Mouse (Mus musculus) macrophage (primary cell): ENCODE measurements around the gene Ptpn12. TPM values are rescaled to one million over a fixed set of nuclear protein-coding genes. Genes with fewer than 3 reads are reported as not detected.
A peak's percentile ranks its signal among the peaks of the same experiment; 100 is the strongest.

Experiments
- H3K27ac ChIP-seq: fragments of 350-480 bp; formaldehyde crosslinking; 2 replicates; pipeline ENCODE4 v1.9.0; 2021
- H3K36me3 ChIP-seq: fragments of 350-480 bp; formaldehyde crosslinking; 2 replicates; pipeline ENCODE4 v1.9.0; 2021; ENCODE audit errors: inconsistent target
- H3K4me3 ChIP-seq: fragments of 350-480 bp; formaldehyde crosslinking; 2 replicates; pipeline ENCODE4 v1.9.0; 2021; ENCODE audit errors: inconsistent target
- H3K79me2 ChIP-seq: fragments of 350-480 bp; formaldehyde crosslinking; 2 replicates; pipeline ENCODE4 v1.9.0; 2021; ENCODE audit errors: inconsistent target
- WGBS: methylation state at CpG from one replicate; pipeline ENCODE4 v1.1.7; 2026; ENCODE audit warnings: inconsistent platforms; ENCODE audit not compliant: missing documents; 5-methylcytosine and 5-hydroxymethylcytosine counted together
- polyA plus RNA-seq: library from polyadenylated mRNA; stranded (reverse); fragments of 250-400 nt; gene quantifications from 3 replicates; pipeline ENCODE4 v1.2.4, GENCODE M21; 2018; ENCODE audit warnings: inconsistent platforms

The Ptpn12 gene
- polyA plus RNA-seq, 1 experiment from 2014 or later, result 77.5 TPM

DNA sequence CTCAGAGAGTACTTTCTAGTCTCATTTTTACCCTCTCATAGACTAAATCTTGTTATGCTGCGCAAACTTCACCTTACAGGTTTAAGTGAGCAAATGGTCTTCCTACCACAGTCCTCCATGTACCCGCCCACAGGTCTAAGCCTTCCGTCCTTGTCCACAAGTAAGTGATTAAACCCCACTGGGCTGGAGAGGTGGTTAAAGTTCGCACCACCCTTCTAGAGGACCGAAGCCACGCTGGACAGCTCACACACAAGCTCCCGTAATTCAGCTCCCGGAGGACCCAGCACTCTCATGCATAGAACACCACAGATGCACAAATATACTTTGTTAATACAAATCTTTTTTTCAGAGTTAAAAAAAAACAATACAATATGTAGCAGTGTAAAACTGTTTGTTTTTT is 69.4 kb downstream of the Ptpn12 start:
- Histone ChIP-seq H3K27ac (no peak overlapping the region), H3K4me3 (no peak overlapping the region), H3K79me2 (no peaks in the 10 kb centered on the region), H3K36me3 (peaks cover 33% of the 10 kb centered on the region; the same call in 1 of the 2 replicates)
- 98% methylated on average over 8 of the region's 8 CpGs for WGBS

DNA sequence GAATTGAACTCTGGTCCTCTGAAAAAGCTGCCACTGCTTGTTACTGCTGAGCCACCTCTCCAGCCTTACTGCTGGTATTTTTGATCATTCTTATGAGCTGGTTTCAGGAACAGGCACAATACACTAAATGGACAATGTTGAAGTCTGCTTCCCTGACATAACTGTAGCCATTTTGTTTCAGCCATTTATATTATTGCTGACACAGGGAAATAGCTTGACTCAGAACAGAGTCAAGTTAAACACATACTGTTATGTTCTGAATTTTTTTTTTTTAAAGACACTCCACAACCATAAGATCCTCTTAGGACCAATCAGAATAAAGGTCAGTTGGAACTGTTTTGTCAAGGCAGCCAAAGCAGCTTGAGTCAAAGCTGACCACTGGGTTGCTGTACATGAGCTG is 72.2 kb downstream of the Ptpn12 start:
- no peaks in the 10 kb centered on the region for H3K79me2 ChIP-seq
- no peak overlapping the region for H3K4me3 ChIP-seq
- no peak overlapping the region for H3K27ac ChIP-seq
- H3K36me3 ChIP-seq, result peaks cover 8% of the 10 kb centered on the region; the same call in 1 of the 2 replicates

DNA sequence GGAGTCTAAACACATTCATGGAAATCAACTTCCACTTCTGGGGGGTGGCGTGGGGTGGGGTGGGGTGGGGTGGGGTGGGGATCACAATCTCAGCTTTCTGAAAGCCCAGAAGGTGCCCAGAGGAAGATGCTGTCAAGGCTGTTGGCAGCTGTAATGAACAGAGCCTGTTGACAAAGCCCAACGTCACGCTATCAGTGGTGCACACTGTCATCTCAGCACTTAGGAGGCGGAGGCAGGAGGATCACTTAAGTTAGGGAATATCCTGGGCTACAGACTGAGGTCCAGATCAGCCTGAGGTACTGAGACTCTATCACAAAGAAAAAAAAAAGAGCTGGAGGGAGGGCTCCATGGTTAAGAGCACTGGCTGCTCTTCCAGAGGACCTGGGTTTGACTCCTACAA is 81.0 kb downstream of the Ptpn12 start:
- WGBS, result 93% methylated on average over 4 of the region's 4 CpGs
- H3K4me3 ChIP-seq, result no peak overlapping the region
- H3K79me2 ChIP-seq, result no peaks in the 10 kb centered on the region
- no peaks in the 10 kb centered on the region for H3K36me3 ChIP-seq
- no peak overlapping the region for H3K27ac ChIP-seq

DNA sequence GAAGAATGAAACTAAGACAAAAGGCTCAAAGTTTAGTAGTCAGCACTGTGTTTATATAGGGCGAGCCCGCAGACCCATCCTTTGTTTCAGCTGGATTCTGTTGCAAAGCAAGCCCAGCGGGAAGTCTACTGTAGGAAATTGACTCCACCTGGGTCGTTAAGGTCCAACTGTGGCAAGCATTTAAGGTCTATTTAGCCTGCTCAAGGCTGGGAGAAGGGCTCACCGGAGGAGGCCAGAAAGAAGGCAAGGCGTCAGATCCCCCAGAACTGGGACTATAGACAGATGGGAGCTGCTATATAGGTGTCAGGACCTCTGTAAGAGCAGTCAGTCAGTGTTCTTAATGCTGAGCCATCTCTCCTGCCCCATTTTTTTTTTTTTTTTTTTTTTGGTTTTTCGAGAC is 81.7 kb downstream of the Ptpn12 start:
- no peaks in the 10 kb centered on the region for H3K79me2 ChIP-seq
- no peak overlapping the region for H3K4me3 ChIP-seq
- no peaks in the 10 kb centered on the region for H3K36me3 ChIP-seq
- H3K27ac ChIP-seq, result no peak overlapping the region
- WGBS, result 80% methylated on average over 7 of the region's 7 CpGs

DNA sequence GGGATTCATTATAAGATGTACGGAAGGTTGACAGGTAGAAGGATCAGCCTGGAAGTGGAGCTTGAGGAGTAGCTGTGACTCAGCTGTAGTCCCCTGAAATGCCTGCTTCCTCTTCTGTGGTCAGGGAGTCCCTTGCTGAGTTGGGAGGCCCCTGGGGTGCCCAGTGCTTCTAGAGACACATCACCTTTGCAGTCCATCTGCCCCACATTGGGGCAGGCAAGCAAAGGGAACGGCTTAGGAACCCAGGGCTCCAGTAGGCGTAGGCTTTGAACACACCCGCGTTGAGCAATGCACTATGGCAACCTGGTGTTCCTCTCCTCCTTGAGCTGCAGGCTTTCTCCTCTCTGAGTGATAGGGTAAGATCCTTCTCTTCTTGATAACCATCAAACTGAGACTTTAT is 82.6 kb downstream of the Ptpn12 start:
- WGBS, result 16% methylated on average over 5 of the region's 5 CpGs
- H3K4me3 ChIP-seq, result no peak overlapping the region

DNA sequence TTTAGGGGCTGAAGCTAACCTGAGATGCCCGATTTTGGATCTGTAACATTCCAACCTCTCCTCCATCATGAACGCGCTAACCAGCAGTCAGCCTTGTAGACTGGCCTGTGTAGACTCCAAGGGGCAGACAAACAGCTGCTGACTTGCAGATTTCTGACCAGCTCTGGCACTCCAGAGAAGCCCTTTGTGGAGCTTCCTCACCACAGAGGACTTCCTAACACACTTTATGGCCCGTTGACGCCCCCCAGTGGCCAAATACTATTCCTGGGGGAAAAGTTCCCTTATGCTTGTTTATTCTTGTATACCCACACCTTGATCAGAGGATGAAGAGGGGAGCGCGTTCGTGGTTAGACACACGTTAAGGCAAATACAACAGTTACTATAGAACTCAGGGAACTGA is 86.7 kb downstream of the Ptpn12 start:
- no peak overlapping the region for H3K4me3 ChIP-seq

More for the DNA sequence above, 82.6 kb downstream of the Ptpn12 start:
- H3K27ac ChIP-seq, result no peak overlapping the region
- no peaks in the 10 kb centered on the region for H3K36me3 ChIP-seq
- H3K79me2 ChIP-seq, result no peaks in the 10 kb centered on the region

DNA sequence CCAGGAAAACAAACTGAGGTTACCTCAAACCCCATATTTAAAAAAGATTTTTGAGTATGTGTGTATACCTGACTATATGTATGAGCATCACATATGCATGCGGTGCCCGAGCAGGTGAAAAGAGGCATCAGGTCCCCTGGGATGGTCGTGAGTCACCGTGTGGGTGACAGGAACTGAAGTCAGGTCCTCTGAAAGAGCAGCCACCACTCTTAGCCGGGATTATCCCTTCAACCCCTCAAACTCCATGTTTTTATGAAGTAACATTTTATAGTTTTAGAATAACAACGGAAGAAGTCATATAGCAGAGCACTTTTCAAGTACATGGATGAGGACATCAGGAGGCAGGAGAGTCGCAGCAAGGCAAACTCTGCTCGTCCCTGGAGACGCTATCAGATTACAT is 87.2 kb downstream of the Ptpn12 start:
- Histone ChIP-seq H3K36me3 (no peaks in the 10 kb centered on the region), H3K4me3 (no peak overlapping the region), H3K79me2 (no peaks in the 10 kb centered on the region), H3K27ac (no peak overlapping the region)
- 82% methylated on average over 9 of the region's 9 CpGs for WGBS

More for the DNA sequence above, 86.7 kb downstream of the Ptpn12 start:
- Histone ChIP-seq H3K36me3 (no peaks in the 10 kb centered on the region), H3K79me2 (no peaks in the 10 kb centered on the region), H3K27ac (no peak overlapping the region)
- 49% methylated on average over 9 of the region's 9 CpGs for WGBS

DNA sequence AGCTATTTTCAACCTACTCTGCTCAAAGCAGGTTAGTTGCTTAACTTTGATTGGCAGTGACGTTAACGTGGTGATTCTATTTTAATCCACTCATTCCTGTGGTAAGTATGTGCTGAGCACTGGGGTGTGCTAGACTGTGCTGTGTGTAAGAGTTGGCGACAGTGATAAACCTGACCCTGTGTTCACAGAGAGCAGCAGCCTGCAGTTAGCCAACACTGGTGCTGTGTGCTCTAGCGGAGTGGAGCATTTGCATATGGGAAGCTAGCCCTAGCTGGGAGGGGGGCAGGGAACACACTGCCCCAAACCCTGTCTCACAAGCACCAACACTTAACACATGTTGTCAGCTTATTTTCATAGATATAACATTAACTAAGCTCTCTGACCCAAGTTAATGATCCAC is 87.8 kb downstream of the Ptpn12 start:
- WGBS, result 2% methylated on average over 4 of the region's 4 CpGs
- Histone ChIP-seq H3K79me2 (no peaks in the 10 kb centered on the region), H3K4me3 (no peak overlapping the region), H3K36me3 (no peaks in the 10 kb centered on the region), H3K27ac (peak overlapping the region; percentile 17; the same call in 1 of the 2 replicates)

DNA sequence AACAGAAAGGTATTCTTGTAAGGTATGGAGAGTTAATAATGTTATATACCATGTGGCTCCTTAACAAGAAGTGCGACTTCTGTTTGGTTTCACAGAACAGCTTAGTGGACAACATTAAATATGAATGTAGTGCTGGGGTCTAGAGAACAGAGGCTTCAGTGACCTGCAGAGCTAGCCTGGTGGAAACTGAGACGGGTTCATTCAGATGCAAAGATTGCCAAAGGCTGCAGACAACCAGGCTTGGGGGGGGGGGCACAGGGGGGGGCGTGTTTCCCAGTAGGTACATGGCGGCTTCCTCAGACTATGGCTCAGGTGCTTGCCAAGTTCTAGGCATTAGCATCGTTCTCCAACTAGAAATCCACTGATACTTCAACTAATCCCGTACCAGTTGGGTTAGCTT is 91.3 kb downstream of the Ptpn12 start:
- 85% methylated on average over 4 of the region's 6 CpGs for WGBS
- H3K36me3 ChIP-seq, result no peaks in the 10 kb centered on the region
- H3K27ac ChIP-seq, result no peak overlapping the region
- H3K79me2 ChIP-seq, result no peaks in the 10 kb centered on the region
- H3K4me3 ChIP-seq, result no peak overlapping the region

DNA sequence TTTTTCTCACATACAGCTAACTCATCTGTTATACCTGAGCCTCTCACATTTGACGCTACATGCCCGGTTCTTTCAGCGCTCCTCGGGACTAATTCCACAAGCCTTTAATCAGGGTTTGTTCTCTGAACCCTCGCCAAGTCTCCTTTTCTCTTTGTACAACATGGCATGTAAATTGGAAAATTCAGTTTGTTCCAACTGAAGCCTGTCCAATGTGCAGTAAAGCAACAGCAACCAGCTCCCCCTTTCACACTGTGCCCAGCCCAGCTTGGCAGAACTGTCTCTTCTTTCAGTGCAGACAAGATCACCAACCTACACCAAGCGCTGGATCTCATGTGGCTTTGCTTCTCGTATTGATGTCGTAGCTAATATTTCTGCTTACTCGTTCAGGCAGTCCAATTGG is 92.4 kb downstream of the Ptpn12 start:
- 94% methylated on average over 9 of the region's 9 CpGs for WGBS
- H3K36me3 ChIP-seq, result no peaks in the 10 kb centered on the region
- H3K4me3 ChIP-seq, result no peak overlapping the region
- H3K27ac ChIP-seq, result no peak overlapping the region
- peaks cover 4% of the 10 kb centered on the region; the same call in 1 of the 2 replicates for H3K79me2 ChIP-seq

DNA sequence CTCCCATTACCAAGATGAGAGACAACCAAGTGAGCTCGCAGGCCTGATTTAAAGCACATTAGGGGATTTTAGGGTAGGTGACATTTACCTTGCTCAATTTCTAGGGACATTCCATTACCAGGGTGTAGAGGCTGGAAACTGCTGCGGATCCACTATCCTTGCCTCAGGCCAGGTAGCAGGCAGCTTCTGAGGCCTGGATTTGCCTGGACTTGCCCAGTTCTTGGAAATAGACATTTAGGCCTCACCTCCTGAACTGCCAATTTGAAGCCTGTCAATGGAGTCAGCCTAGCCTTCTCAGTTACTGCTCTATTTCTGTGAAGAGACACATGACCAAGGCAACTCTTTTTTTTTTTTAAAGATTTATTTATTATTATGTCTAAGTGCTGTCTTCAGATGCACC is 94.8 kb downstream of the Ptpn12 start:
- peaks cover 28% of the 10 kb centered on the region for H3K79me2 ChIP-seq
- H3K4me3 ChIP-seq, result no peak overlapping the region
- H3K27ac ChIP-seq, result no peak overlapping the region
- 100% methylated on average over 2 of the region's 2 CpGs for WGBS
- H3K36me3 ChIP-seq, result no peaks in the 10 kb centered on the region

DNA sequence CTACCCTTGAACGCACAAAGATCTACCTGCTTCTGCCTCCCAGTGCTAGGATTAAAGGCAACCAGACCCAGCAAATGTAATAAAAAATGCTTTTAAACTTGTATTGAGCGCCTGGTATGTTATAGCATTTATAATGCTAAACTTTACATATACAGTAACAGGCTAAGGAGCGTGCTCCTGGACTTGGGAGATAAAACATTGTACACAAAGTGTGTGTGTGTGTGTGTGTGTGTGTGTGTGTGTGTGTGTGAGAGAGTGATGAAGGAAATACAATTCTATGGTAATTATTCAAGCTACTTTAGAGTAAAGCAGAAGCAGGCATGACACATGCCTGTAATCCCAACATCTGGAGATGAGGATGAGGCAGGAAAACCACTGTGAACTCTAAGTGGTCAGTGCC is 99.4 kb downstream of the Ptpn12 start, which contains the start of gene Rsbn1l:
TSS of gene Rsbn1l (minus strand) at position 101 of the 400 bp plus-strand sequence.
- WGBS, result 98% methylated on average over 3 of the region's 3 CpGs
- Histone ChIP-seq H3K79me2 (peaks cover 69% of the 10 kb centered on the region), H3K4me3 (peak within 1 kb of the TSS; percentile 5; the same call in 1 of the 2 replicates), H3K27ac (peak within 1 kb of the TSS; percentile 29), H3K36me3 (no peaks in the 10 kb centered on the region)

DNA sequence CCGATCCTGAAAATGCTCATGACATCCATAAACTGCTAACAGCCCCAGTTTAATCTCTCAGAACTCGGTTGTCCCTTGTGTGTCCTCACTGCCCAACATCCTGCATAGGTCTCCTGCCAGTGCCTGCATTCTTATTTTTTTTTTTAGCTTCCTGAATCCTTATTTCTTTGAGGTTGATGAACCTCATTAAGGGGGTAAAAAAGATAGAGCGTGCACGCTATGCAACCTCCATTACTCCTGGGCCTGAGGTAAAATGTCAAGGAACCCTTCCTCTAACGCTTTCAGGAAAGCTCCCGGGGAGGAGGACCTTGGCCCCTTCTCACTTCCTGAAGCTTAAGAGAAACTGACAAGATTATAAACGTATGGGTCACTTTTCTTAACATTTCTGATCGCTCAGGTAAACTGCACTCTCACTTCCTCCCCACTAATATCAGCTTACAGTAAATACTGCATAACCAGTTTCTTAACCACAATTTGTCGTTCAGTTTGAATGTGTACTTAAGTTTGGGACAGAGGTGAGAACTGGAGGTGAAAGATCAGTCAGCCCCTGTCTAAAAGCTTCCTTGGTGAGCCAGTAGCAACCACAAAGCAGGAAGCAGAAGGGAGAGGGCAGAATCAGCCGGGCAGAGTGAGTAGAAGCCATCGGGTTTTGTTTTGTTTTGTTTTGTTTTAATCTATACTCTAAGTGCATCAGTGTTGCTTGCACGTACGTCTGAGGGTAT is 100.4 kb downstream of the Ptpn12 start:
- Histone ChIP-seq H3K4me3 (peak overlapping the region; percentile 5; the same call in 1 of the 2 replicates), H3K36me3 (no peaks in the 10 kb centered on the region), H3K27ac (peak overlapping the region; percentile 29), H3K79me2 (peaks cover 76% of the 10 kb centered on the region)
- WGBS, result 9% methylated on average over 13 of the region's 13 CpGs

DNA sequence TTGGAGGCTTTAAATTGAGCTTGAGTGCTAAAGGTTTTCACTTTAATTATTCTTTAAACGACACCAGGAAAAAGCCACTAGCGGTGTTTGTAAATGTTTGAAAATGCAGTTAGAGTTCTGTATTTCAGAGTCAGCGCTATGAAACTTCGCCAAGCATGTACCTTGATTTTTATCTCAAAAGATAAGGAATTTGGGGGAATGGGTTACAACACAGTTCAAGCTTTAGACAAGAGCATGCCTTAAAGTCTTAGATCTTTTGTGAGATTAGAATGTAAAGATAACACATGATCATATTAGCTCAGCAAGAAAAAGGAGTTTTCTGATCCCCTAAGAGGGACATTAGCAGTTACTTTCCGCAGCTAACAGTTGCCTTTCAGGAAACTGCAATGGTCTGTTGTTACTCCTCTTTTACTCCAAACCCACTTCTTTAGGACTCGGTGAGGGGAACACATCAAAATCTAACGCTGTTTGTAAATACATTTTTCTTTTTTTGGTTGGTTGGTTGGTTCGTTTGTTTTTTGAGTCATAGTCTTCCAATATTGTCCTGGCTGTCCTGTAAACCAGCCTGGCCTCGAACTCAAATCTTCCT is 103.3 kb downstream of the Ptpn12 start:
- peak overlapping the region; percentile 80 for H3K27ac ChIP-seq
- peak overlapping the region; percentile 82 for H3K4me3 ChIP-seq
- WGBS, result 0% methylated on average over 9 of the region's 9 CpGs

DNA sequence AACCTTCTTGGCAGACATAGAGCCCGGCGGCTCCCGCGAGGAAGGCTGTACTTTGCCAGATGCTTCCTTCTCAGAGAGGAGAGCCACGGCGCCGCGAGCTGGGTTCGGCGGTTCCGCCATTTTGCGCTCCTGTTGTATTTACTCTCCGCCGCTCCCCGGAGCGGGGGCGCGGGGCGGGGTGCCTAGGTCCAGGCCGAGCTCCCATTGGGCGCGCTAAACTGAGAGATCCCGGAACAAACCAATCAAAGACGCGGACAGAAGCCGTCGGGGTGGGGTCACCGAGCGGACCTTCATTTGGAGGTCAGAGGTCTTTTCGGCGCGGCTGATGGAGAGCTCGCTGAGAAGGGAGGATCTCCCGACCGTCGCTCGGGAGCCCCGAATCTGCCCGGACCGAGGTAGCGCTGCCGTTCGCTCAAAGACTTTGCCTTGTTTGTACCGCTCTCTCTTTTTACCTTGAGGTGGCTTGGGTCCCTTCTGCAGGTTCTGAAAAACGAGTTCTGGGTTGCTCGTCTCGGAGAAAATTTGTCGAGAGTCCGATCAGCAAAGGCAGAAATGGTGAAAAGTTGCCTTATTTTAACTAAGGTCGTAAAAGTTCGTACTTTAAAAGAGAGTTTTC is 103.9 kb downstream of the Ptpn12 start:
- WGBS, result 1% methylated on average over 51 of the region's 51 CpGs
- Histone ChIP-seq H3K79me2 (peaks cover 92% of the 10 kb centered on the region), H3K4me3 (peak overlapping the region; percentile 82), H3K27ac (peak overlapping the region; percentile 80), H3K36me3 (no peaks in the 10 kb centered on the region)

More for the DNA sequence above, 103.3 kb downstream of the Ptpn12 start:
- H3K79me2 ChIP-seq, result peaks cover 92% of the 10 kb centered on the region
- H3K36me3 ChIP-seq, result no peaks in the 10 kb centered on the region
